Mouse (Mus musculus) forebrain, embryonic 11.5 days (tissue): ENCODE results near the gene Lbhd1. TPM values are rescaled to one million over a fixed set of nuclear protein-coding genes. Genes with fewer than 3 reads are reported as not detected.

Source experiments
- ATAC-seq: fragments of 200-750 bp; cut with Nextera tagmentation; replicated peaks from 2 replicates; pipeline ENCODE4 v1.8.0; 2017; ENCODE audit warnings: moderate TSS enrichment; ENCODE audit not compliant: low FRiP score
- DNase-seq: peaks from one replicate; pipeline ENCODE4 v3.0.0-alpha.2; 2017; ENCODE audit warnings: low spot score
- H3K27ac ChIP-seq: fragments of 300-500 bp; sonication (generic); 2 replicates; pipeline ENCODE4 v1.5.1; 2014; ENCODE audit warnings: low read depth, low read length
- H3K27me3 ChIP-seq: fragments of 300-500 bp; sonication (generic); 2 replicates; pipeline ENCODE4 v1.6.1; 2014; ENCODE audit warnings: mild to moderate bottlenecking, low read length, mixed read lengths; ENCODE audit not compliant: control insufficient read depth, insufficient read depth
- H3K36me3 ChIP-seq: fragments of 300-500 bp; sonication (generic); 2 replicates; pipeline ENCODE4 v1.6.1; 2014; ENCODE audit warnings: mild to moderate bottlenecking, low read length, moderate library complexity, mixed read lengths; ENCODE audit not compliant: control insufficient read depth, insufficient read depth
- H3K4me1 ChIP-seq: fragments of 300-500 bp; sonication (generic); replicated peaks from 2 replicates; pipeline ENCODE4 v1.6.1; 2014; ENCODE audit warnings: low read length, mixed read lengths; ENCODE audit not compliant: control insufficient read depth, insufficient read depth
- H3K4me2 ChIP-seq: fragments of 300-500 bp; sonication (generic); 2 replicates; pipeline ENCODE4 v1.6.1; 2014; ENCODE audit warnings: low read depth, mild to moderate bottlenecking, low read length, moderate library complexity, mixed read lengths; ENCODE audit not compliant: severe bottlenecking
- H3K4me3 ChIP-seq: fragments of 300-500 bp; sonication (generic); 2 replicates; pipeline ENCODE4 v1.5.1; 2014; ENCODE audit warnings: low read depth, low read length
- H3K9ac ChIP-seq: fragments of 300-500 bp; sonication (generic); 2 replicates; pipeline ENCODE4 v1.6.1; 2014; ENCODE audit warnings: low read length
- H3K9me3 ChIP-seq: fragments of 300-500 bp; sonication (generic); 2 replicates; pipeline ENCODE4 v1.6.1; 2016; ENCODE audit warnings: low read length, mixed read lengths; ENCODE audit not compliant: control insufficient read depth
- WGBS: fragments of 180-500 bp; shearing (Covaris S2); extraction: QIAGEN DNeasy Blood & Tissue Kit; methylation state at CpG from one replicate; pipeline ENCODE4 v1.1.7; 2014; 5-methylcytosine and 5-hydroxymethylcytosine counted together
- polyA plus RNA-seq: library from polyadenylated mRNA; unstranded; fragments of >200 nt; fragmentation: Nextera tagmentation; extraction: Ambion mirVana; gene quantifications from 2 replicates; pipeline ENCODE4 v1.2.1, GENCODE M21; 2014

The Lbhd1 gene
- polyA plus RNA-seq, 1 experiment from 2014 or later: 110 TPM

GRCm38 (mm10) chr19:8919000-8919399, 35.5 kb downstream of the Lbhd1 start:
- Histone ChIP-seq H3K27ac (no peak overlapping the region), H3K27me3 (no peaks in the 10 kb centered on the region), H3K36me3 (peaks cover 26% of the 10 kb centered on the region), H3K4me2 (no peak overlapping the region), H3K4me3 (no peak overlapping the region), H3K4me1 (peaks cover 4% of the 10 kb centered on the region; the same call in 1 of the 2 replicates), H3K9ac (no peak overlapping the region), H3K9me3 (no peaks in the 10 kb centered on the region)
- WGBS: 95% methylated on average over 3 of the region's 3 CpGs
- ATAC-seq (no peak), DNase-seq (no peak)

- no peak overlapping the region; the same call in 1 of the 2 replicates for H3K4me3 ChIP-seq
- H3K36me3 ChIP-seq: peaks cover 19% of the 10 kb centered on the region
- peak overlapping the region; percentile 93; the same call in 1 of the 2 replicates for H3K4me2 ChIP-seq
- H3K9ac ChIP-seq: peak overlapping the region; percentile 77
- H3K4me1 ChIP-seq: peaks cover 4% of the 10 kb centered on the region; the same call in 1 of the 2 replicates
- ATAC-seq (0 out of 2 replicates have a peak, but pooled peaks have one; percentile 17), DNase-seq (no peak)
- 76% methylated on average over 6 of the region's 6 CpGs for WGBS
- H3K9me3 ChIP-seq: no peaks in the 10 kb centered on the region
- H3K27me3 ChIP-seq: no peaks in the 10 kb centered on the region
- peak overlapping the region; percentile 68 for H3K27ac ChIP-seq
Observed at GRCm38 (mm10) chr19:8919684-8920072, 36.1 kb downstream of the Lbhd1 start.

GRCm38 (mm10) chr19:8920073-8920736, 36.7 kb downstream of the Lbhd1 start, which contains the start of gene B3gat3:
TSS of gene B3gat3 (plus strand) at chr19:8920374.
- H3K4me2 ChIP-seq: peak within 1 kb of the TSS; percentile 93
- no peaks in the 10 kb centered on the region for H3K9me3 ChIP-seq
- peak within 1 kb of the TSS; percentile 68 for H3K27ac ChIP-seq
- peaks cover 14% of the 10 kb centered on the region for H3K36me3 ChIP-seq
- DNase-seq (peak; percentile 95), ATAC-seq (peak; percentile 98)
- peak within 1 kb of the TSS; percentile 89 for H3K4me3 ChIP-seq
- H3K27me3 ChIP-seq: no peaks in the 10 kb centered on the region
- WGBS: 3% methylated on average over 43 of the region's 50 CpGs
- H3K9ac ChIP-seq: peak within 1 kb of the TSS; percentile 77
- H3K4me1 ChIP-seq: peaks cover 4% of the 10 kb centered on the region; the same call in 1 of the 2 replicates

GRCm38 (mm10) chr19:8920836-8921291, 37.3 kb downstream of the Lbhd1 start:
- H3K9me3 ChIP-seq: no peaks in the 10 kb centered on the region
- peaks cover 7% of the 10 kb centered on the region for H3K36me3 ChIP-seq
- peak overlapping the region; percentile 89 for H3K4me3 ChIP-seq
- ATAC-seq (no peak), DNase-seq (no peak)
- H3K27ac ChIP-seq: peak overlapping the region; percentile 68
- no peaks in the 10 kb centered on the region for H3K27me3 ChIP-seq
- peak overlapping the region; percentile 93 for H3K4me2 ChIP-seq
- WGBS: 2% methylated on average over 6 of the region's 6 CpGs
- peaks cover 4% of the 10 kb centered on the region; the same call in 1 of the 2 replicates for H3K4me1 ChIP-seq
- H3K9ac ChIP-seq: peak overlapping the region; percentile 77

- 77% methylated on average over 9 of the region's 9 CpGs for WGBS
- Histone ChIP-seq H3K9me3 (no peaks in the 10 kb centered on the region), H3K27me3 (no peaks in the 10 kb centered on the region), H3K4me2 (no peak overlapping the region), H3K27ac (no peak overlapping the region), H3K9ac (no peak overlapping the region), H3K4me1 (peaks cover 4% of the 10 kb centered on the region; the same call in 1 of the 2 replicates), H3K4me3 (no peak overlapping the region), H3K36me3 (no peaks in the 10 kb centered on the region)
- ATAC-seq: no peak
- DNase-seq: no peak
Observed at GRCm38 (mm10) chr19:8921741-8922140, 38.2 kb downstream of the Lbhd1 start.

- no peak overlapping the region for H3K4me2 ChIP-seq
- no peak for DNase-seq
- no peaks in the 10 kb centered on the region for H3K9me3 ChIP-seq
- H3K36me3 ChIP-seq: no peaks in the 10 kb centered on the region; the same call in 1 of the 2 replicates
- no peak overlapping the region for H3K9ac ChIP-seq
- H3K27me3 ChIP-seq: no peaks in the 10 kb centered on the region
- no peak for ATAC-seq
- H3K4me3 ChIP-seq: no peak overlapping the region
- WGBS: 94% methylated on average over 2 of the region's 2 CpGs
- peaks cover 11% of the 10 kb centered on the region; the same call in 1 of the 2 replicates for H3K4me1 ChIP-seq
- no peak overlapping the region for H3K27ac ChIP-seq
Observed at GRCm38 (mm10) chr19:8926766-8927165, 43.2 kb downstream of the Lbhd1 start.

- H3K4me3 ChIP-seq: no peak overlapping the region
Observed at GRCm38 (mm10) chr19:8927891-8928525, 44.5 kb downstream of the Lbhd1 start.

GRCm38 (mm10) chr19:8928689-8929223, 45.2 kb downstream of the Lbhd1 start:
- 0 out of 2 replicates have a peak overlapping the region, but pooled peaks have one; percentile 18 for H3K27ac ChIP-seq

More at GRCm38 (mm10) chr19:8927891-8928525, 44.5 kb downstream of the Lbhd1 start:
- ATAC-seq (no peak), DNase-seq (no peak)
- Histone ChIP-seq H3K9me3 (no peaks in the 10 kb centered on the region), H3K27ac (no peak overlapping the region), H3K9ac (no peak overlapping the region), H3K4me1 (peaks cover 11% of the 10 kb centered on the region; the same call in 1 of the 2 replicates), H3K27me3 (no peaks in the 10 kb centered on the region), H3K36me3 (no peaks in the 10 kb centered on the region; the same call in 1 of the 2 replicates), H3K4me2 (no peak overlapping the region)
- 88% methylated on average over 12 of the region's 12 CpGs for WGBS

More at GRCm38 (mm10) chr19:8928689-8929223, 45.2 kb downstream of the Lbhd1 start:
- Histone ChIP-seq H3K4me3 (peak overlapping the region; percentile 64), H3K9ac (peak overlapping the region; percentile 79; the same call in 1 of the 2 replicates), H3K36me3 (no peaks in the 10 kb centered on the region; the same call in 1 of the 2 replicates), H3K4me2 (peak overlapping the region; percentile 86; the same call in 1 of the 2 replicates), H3K4me1 (peaks cover 11% of the 10 kb centered on the region; the same call in 1 of the 2 replicates), H3K27me3 (no peaks in the 10 kb centered on the region), H3K9me3 (no peaks in the 10 kb centered on the region)
- no peak for DNase-seq
- ATAC-seq: peak; percentile 16; the same call in 1 of the 2 replicates
- WGBS: 17% methylated on average over 16 of the region's 16 CpGs
